In genomic region chr4:143278429-143278871, GRCm38 (mm10) we compare ENCODE assay signal across 8 mouse cellular contexts. TPM values are rescaled to one million over a fixed set of nuclear protein-coding genes. Genes with fewer than 3 reads are reported as not detected.
A peak's percentile ranks its signal among the peaks of the same experiment; 100 is the strongest.
DNase-seq lines count a peak whose midpoint lies in the region; ATAC-seq and TF ChIP-seq lines count a peak whose summit lies in the region.

No protein-coding gene starts in this region.

- no peaks in the 10 kb centered on the region for H3K9me3 ChIP-seq in heart, embryonic 13.5 days
- H3K9me3 ChIP-seq in stomach, embryonic 16.5 days (replicated peaks; ENCODE audit: control insufficient read depth, low read length) = no peaks in the 10 kb centered on the region

- no peaks in the 10 kb centered on the region for H3K36me3 ChIP-seq in kidney, adult 2 months (ENCODE audit: control insufficient read depth, insufficient read depth, low read length)
- H3K36me3 ChIP-seq in heart, embryonic 13.5 days = 0 out of 2 replicates have a peak, but pooled peaks cover 4% of the 10 kb centered on the region
- H3K36me3 ChIP-seq in stomach, embryonic 16.5 days (ENCODE audit: control insufficient read depth, insufficient read depth, low read length) = no peaks in the 10 kb centered on the region

- TF ChIP-seq CTCF in kidney, adult 2 months (conservative IDR thresholded peaks at IDR 0.05; ENCODE audit: insufficient read depth, insufficient read length, low read depth, low read length) = no peak

- TF ChIP-seq POLR2A in kidney, adult 2 months (IDR thresholded peaks at IDR 0.05; ENCODE audit: low read depth, low read length) = no peak

- H3K27me3 ChIP-seq in kidney, adult 2 months (replicated peaks; ENCODE audit: control insufficient read depth, insufficient read depth, low read length) = no peaks in the 10 kb centered on the region
- no peaks in the 10 kb centered on the region for H3K27me3 ChIP-seq in heart, embryonic 13.5 days (replicated peaks)
- H3K27me3 ChIP-seq in stomach, embryonic 16.5 days (ENCODE audit: control insufficient read depth, insufficient read depth, low read length) = no peaks in the 10 kb centered on the region

- no peak for ATAC-seq in heart, embryonic 13.5 days (ENCODE audit: extremely low read depth, insufficient number of reproducible peaks, low FRiP score, low TSS enrichment)
- peak; percentile 74; the same call in 1 of the 2 replicates for ATAC-seq in stomach, embryonic 16.5 days (ENCODE audit: insufficient read depth, low FRiP score)

- H3K4me2 ChIP-seq in heart, embryonic 13.5 days = peak overlapping the region; percentile 40
- H3K4me2 ChIP-seq in stomach, embryonic 16.5 days (ENCODE audit: low read depth, low read length) = peak overlapping the region; percentile 2; the same call in 1 of the 2 replicates

- H3K9ac ChIP-seq in heart, embryonic 13.5 days = no peak overlapping the region
- no peak overlapping the region for H3K9ac ChIP-seq in stomach, embryonic 16.5 days (ENCODE audit: low read length)

- DNase-seq in kidney, adult 2 months = peak; percentile 17
- no peak for DNase-seq in kidney, postnatal 14 days
- peak; percentile 98 for DNase-seq in fibroblast of lung, adult 2 months (ENCODE audit: low read depth)
- peak; percentile 24 to 35 for DNase-seq in layer of hippocampus, postnatal 10 days (ENCODE audit: low spot score in 2 of 2)
- peak; percentile 44 for DNase-seq in mesoderm, embryonic 11.5 days (ENCODE audit: low read depth, low spot score)
- DNase-seq in thymus, postnatal 10 days (ENCODE audit: low spot score in 2 of 2) = no peak

- no peaks in the 10 kb centered on the region for H3K4me1 ChIP-seq in kidney, adult 2 months (ENCODE audit: control insufficient read depth, insufficient read depth, low read length)
- H3K4me1 ChIP-seq in heart, embryonic 13.5 days = peaks cover 33% of the 10 kb centered on the region
- H3K4me1 ChIP-seq in stomach, embryonic 16.5 days (ENCODE audit: control insufficient read depth, insufficient read depth, low read length) = peaks cover 19% of the 10 kb centered on the region

- 33% methylated on average over 14 of the region's 14 CpGs for WGBS in kidney, adult 2 months
- 48% methylated on average over 14 of the region's 14 CpGs for WGBS in heart, embryonic 13.5 days
- 25% methylated on average over 14 of the region's 14 CpGs for WGBS in stomach, embryonic 16.5 days

- H3K4me3 ChIP-seq in kidney, adult 2 months (ENCODE audit: insufficient read depth, low read depth, low read length) = no peak overlapping the region
- no peak overlapping the region for H3K4me3 ChIP-seq in heart, embryonic 13.5 days
- H3K4me3 ChIP-seq in stomach, embryonic 16.5 days (replicated peaks; ENCODE audit: low read length) = no peak overlapping the region

- H3K27ac ChIP-seq in kidney, adult 2 months (ENCODE audit: insufficient read depth, low read depth, low read length) = no peak overlapping the region
- H3K27ac ChIP-seq in heart, embryonic 13.5 days (replicated peaks) = 0 out of 2 replicates have a peak overlapping the region, but pooled peaks have one; percentile 8
- H3K27ac ChIP-seq in stomach, embryonic 16.5 days (ENCODE audit: low read length) = peak overlapping the region; percentile 82; the same call in 1 of the 2 replicates

RNA-seq across cellular contexts. Expression of gene Pdpn, which starts 20.9 kb away (rescaled TPM):
- 3.2 and 4.5 TPM in 2 replicates for polyA plus RNA-seq in kidney, adult 2 months (2012; rRNA removed)
- 25.4 and 28.0 TPM in 2 replicates for polyA plus RNA-seq in heart, embryonic 13.5 days (2015; fragmentation: Nextera tagmentation; extraction: Ambion mirVana)
- 10 to 100 TPM; 16.0 to 18.3 TPM for total RNA-seq in layer of hippocampus, postnatal 10 days (2021)
- polyA plus RNA-seq in stomach, embryonic 16.5 days (2015; fragmentation: Nextera tagmentation; extraction: Ambion mirVana) = 32.2 and 33.7 TPM in 2 replicates

Comparison
In these comparisons a context has a peak if more than half of its experiments do, and no peak if none do; other contexts are left out.
1. DNase-seq: peak in kidney, adult 2 months (single experiment), fibroblast of lung, adult 2 months (single experiment), layer of hippocampus, postnatal 10 days (2 of 2) and mesoderm, embryonic 11.5 days (single experiment); none in kidney, postnatal 14 days (single experiment) and thymus, postnatal 10 days (0 of 2).